Mouse (Mus musculus) c-Kit-positive CD71-positive TER-119-positive erythroid progenitor cells, embryonic 14.5 days (primary cell): ENCODE measurements around the gene Tmem163.

ENCODE experiments used
- DNase-seq: peaks from one replicate; pipeline ENCODE4 v3.0.0-alpha.2; 2013; ENCODE audit warnings: low spot score

Tmem163 gene

DNA sequence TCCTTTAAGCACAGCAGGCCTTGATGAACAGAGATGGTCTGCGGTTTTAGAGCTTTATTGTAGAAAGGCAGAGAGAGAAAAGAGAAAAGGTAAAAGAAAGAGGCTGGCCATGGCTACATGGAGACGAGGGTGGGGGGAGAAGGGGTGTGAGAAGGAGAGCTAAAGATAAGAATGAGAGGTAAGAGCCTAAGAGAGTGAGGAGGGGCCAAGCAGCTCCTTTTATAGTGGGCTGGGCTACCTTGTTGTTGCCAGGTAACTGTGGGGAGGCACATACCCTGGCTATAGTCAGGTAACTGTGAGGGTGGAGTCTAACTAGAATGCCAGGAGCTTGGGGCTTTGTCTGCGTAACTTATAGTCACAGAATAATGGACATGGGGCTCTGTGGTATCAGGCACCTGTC is 110.7 kb downstream of the Tmem163 start:
- DNase-seq: no peak

DNA sequence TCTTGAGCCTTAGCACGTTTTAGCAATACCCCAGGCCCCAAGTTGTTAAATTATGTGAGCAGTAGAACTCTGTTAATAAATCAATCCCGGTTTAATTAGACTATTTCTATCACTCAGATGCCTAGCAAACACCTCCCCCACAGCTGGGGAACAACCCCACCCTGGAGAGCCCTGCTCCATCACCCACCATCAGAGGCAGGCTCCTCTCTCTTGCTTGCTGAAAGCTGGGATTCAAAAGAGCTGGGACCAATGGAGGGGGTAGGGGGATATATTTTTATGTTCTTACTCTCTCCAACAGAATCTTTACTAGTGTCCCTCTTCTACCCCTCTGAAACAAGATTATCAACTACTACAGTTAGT is 122.9 kb downstream of the Tmem163 start:
- no peak for DNase-seq

GRCm38 (mm10) chr1:127555822-127556485 is 123.4 kb downstream of the Tmem163 start:
- DNase-seq: no peak

- DNase-seq: no peak
Observed at GRCm38 (mm10) chr1:127548078-127548477, 131.3 kb downstream of the Tmem163 start.

- no peak for DNase-seq
Observed at GRCm38 (mm10) chr1:127542756-127543155, 136.6 kb downstream of the Tmem163 start.

GRCm38 (mm10) chr1:127541931-127542330 is 137.4 kb downstream of the Tmem163 start:
- no peak for DNase-seq

GRCm38 (mm10) chr1:127541522-127541921 is 137.8 kb downstream of the Tmem163 start:
- DNase-seq: no peak

GRCm38 (mm10) chr1:127537204-127538038 is 141.9 kb downstream of the Tmem163 start:
- no peak for DNase-seq

DNA sequence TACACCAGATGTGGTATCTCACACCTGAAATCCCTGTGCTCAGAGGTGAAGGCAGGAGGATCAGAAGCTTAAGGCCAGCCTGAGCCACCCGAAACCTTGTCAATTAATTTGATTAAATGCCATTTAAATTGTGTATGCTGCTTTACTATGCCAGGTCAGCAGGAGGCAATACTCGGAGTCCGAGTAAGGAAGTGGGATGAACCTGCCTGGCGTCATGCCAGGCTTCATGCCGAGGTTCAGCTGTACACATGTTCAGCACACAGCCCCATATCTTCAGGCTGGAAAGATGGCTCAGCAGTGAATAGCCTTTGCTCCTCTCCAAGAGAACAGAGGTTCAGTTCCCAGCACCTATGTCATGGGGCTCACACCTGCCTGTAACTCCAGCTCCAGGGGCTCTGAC is 142.9 kb downstream of the Tmem163 start:
- no peak for DNase-seq

DNA sequence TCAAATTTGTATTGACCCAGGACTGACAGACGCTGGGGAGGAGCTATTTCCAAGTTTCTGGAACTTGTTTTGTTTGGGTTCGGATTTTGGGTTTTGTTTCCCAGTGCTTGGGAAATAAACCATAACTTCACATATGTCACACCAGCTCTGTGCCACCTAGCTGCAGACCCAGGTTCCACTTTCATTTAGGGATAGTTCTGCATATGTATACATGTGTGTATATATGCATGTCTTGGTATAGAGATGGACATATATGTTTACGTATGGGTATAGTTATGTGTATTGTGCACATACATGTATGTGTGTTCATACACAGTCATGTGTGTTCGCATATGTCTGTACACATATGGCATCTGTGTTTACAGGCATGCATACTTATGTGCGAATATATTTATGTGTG is 147.6 kb downstream of the Tmem163 start:
- DNase-seq: no peak

DNA sequence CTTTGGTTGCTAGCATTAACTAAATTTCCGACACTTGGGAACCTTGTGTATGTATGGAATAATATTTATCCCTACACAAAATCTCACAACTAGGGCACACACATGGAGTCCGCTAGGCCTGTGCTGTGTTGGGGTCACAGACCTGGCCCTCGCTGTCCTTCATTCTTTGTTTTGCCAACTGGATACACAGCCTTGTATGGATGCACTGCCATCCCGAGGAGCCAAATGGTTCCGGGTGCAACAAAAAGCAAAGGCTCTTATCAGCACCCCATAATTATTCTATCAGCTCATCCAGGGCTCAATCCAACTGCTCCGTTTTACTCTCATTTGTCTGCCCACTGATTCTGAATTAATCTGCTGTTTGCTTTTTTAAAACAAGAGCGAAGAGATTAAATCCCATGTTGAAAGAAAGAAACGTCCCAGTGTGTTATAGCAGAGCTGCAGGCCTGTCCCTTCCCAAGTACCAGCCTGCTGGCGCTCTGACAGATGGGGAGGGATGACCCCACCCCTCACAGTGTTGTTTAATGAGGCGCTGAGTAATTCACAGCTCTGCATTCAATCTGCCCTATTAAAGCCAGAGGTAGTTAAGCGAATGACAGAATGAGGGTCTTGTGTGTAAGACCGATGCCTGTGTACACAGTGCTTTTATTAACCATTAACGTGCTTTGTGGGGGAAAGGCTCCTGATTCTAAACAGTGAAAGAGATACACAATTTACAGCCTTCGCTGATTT is 148.3 kb downstream of the Tmem163 start:
- DNase-seq: no peak

GRCm38 (mm10) chr1:127523364-127523763 is 156.0 kb downstream of the Tmem163 start:
- no peak for DNase-seq

DNA sequence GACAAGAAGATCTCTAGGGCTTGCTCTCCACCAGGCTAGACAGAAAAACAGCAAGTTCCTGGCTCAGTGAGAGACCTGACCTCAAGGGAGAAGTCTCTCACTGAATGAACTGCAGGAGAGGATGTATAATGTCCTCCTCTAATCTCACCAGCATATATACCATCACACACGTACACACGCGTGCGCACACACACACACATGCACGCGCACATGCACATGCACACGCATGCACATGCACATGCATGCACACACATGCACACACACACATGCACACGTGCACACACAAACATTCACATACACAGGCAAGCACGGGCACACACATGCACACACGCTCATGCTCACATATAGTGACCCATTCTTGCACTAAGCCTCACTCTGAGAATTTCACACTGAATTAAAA is 164.5 kb downstream of the Tmem163 start:
- DNase-seq: no peak

DNA sequence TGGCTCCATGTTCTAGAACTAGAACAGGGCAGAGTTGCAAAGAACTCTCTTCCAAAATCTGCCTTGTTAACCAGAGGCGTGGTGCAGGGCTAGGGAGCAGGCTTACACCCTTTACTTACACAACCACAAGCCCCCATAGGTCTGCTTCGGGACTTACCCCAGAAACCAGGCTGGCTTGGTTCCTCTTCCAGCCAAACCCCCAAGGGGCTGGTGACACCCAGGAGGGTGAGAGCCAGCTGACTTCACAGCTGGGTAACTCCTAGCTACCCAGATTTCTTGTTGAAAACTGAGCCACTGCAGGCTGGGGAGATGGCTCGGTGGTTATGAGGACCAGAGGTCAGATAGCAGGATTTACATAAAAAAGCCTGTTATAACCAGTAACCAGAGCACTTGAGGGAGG is 164.9 kb downstream of the Tmem163 start:
- no peak for DNase-seq

GRCm38 (mm10) chr1:127513664-127514063 is 165.7 kb downstream of the Tmem163 start:
- DNase-seq: no peak

DNA sequence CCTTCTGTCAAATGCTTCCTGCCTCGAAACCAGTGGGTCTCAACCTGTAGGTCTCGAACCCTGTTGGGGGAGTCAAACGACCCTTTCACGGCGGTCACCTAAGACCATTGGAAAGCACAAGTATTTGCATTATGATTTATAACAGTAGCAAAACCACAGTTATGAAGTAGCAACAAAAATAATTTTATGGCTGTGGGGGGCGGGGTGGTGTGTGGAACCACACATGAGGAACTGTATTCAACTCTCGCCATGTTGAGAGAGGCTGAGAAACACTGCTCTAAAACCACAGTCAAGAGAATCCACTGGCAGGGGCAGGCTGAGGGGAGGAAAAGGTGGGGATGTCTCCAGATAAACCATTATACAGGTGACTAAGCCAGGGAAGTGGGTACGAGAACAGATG is 166.2 kb downstream of the Tmem163 start:
- no peak for DNase-seq

GRCm38 (mm10) chr1:127512709-127513108 is 166.6 kb downstream of the Tmem163 start:
- DNase-seq: no peak

GRCm38 (mm10) chr1:127511362-127511761 is 168.0 kb downstream of the Tmem163 start:
- DNase-seq: no peak

GRCm38 (mm10) chr1:127508921-127509320 is 170.4 kb downstream of the Tmem163 start:
- no peak for DNase-seq

- DNase-seq: no peak
Observed at GRCm38 (mm10) chr1:127508067-127508739, 171.1 kb downstream of the Tmem163 start.

GRCm38 (mm10) chr1:127507042-127507650 is 172.2 kb downstream of the Tmem163 start:
- no peak for DNase-seq

DNA sequence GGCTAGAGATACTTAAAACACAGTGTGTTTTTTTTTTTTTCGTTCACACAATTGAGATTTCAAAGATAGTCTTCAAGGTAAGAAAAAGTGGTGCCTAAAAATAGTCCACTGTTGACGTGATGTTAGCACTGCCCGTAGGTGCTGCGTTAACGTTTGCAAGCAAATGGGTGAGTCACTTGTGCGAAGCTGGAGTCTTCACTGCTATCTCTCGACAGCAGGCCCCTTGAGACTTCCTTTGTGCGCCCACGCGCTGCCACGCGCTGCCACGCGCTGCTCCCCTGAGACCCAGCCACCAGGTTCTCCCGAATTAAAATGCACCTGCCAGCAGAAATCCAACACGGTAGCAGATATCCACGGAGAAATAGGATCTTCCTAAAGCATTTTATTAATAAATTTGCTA is 178.6 kb downstream of the Tmem163 start:
- no peak for DNase-seq
